Mouse (Mus musculus): ENCODE measurements at regions not wholly inside any gene's neighbourhood (a gene's known extent, or its start where the extent isn't known, plus 50 kb on each side); places are given as distances from the start of the nearest gene placed in this dataset.
A peak's percentile ranks its signal among the peaks of the same experiment; 100 is the strongest.
"Not testable (repeated sequence)": the region's sequence is repeated elsewhere in the genome, so short reads cannot be mapped to it uniquely, and the experiment has no call there.

- not testable (repeated sequence) for H3K4me3 ChIP-seq (ENCODE audit: low read depth, low read length); H3K9ac ChIP-seq (replicated peaks; ENCODE audit: low read length); H3K4me2 ChIP-seq (ENCODE audit: low read depth, low read length); H3K27me3 ChIP-seq (ENCODE audit: control insufficient read depth, insufficient read depth, low read length); H3K36me3 ChIP-seq (replicated peaks; ENCODE audit: control insufficient read depth, insufficient read depth, low read depth, low read length); H3K4me1 ChIP-seq (ENCODE audit: control insufficient read depth, insufficient read depth, low read length); H3K9me3 ChIP-seq (replicated peaks; ENCODE audit: control insufficient read depth, low read length); H3K27ac ChIP-seq (replicated peaks; ENCODE audit: low read depth, low read length); ATAC-seq (replicated peaks; ENCODE audit: insufficient number of reproducible peaks, low FRiP score, low TSS enrichment, low read depth)
- WGBS = 20% methylated on average over 3 of the region's 3 CpGs
- peak; percentile 88 for DNase-seq (ENCODE audit: low spot score)
Observed at GRCm38 (mm10) chr12:29465201-29465600, 63.0 kb upstream of the Myt1l start.

Data from embryonic facial prominence, embryonic 11.5 days (tissue).